Mouse (Mus musculus): Measurements from ENCODE around the gene Agpat2. TPM values are rescaled to one million over a fixed set of nuclear protein-coding genes. Genes with fewer than 3 reads are reported as not detected.

Agpat2 gene
- total and polyA plus RNA-seq, 3 experiments = 4.6 to 6.0 (median 4.7) TPM

- DNase-seq (ENCODE audit: low spot score) (no peak), ATAC-seq (ENCODE audit: extremely low read depth, insufficient number of reproducible peaks, low FRiP score, poor library complexity, severe bottlenecking) (no peak)
- Histone ChIP-seq H3K27me3 (ENCODE audit: insufficient read depth, low read length) (peaks cover 47% of the 10 kb centered on the region), H3K36me3 (replicated peaks) (no peaks in the 10 kb centered on the region), H3K4me3 (ENCODE audit: low read depth, low read length) (no peak overlapping the region), H3K4me1 (ENCODE audit: insufficient read depth, low read depth, low read length) (no peaks in the 10 kb centered on the region), H3K9me3 (replicated peaks) (no peaks in the 10 kb centered on the region)
- no peak for TF ChIP-seq GATA2 (IDR thresholded peaks at IDR 0.05; ENCODE audit: borderline replicate concordance, low read depth, low read length)
- TF ChIP-seq POLR2AphosphoS5 (IDR thresholded peaks at IDR 0.05; ENCODE audit: insufficient replicate concordance, low read depth, low read length) = no peak
- TF ChIP-seq TAL1 (conservative IDR thresholded peaks at IDR 0.05; ENCODE audit: low read depth, low read length) = no peak
- no peak for TF ChIP-seq GATA1 (IDR thresholded peaks at IDR 0.05; ENCODE audit: borderline replicate concordance, low read length)
- no peak for TF ChIP-seq CTCF (IDR thresholded peaks at IDR 0.05; ENCODE audit: low read depth, low read length)
These were observed 61.1 kb downstream of the Agpat2 start for GRCm38 (mm10) chr2:26543155-26543554.

Other genes starting within 250 kb of the Agpat2 start
- gene Card9, start 243.5 kb downstream of the Agpat2 start, total RNA-seq (2014; fragmentation: Nextera tagmentation) = not detected in 2 replicates
- gene Card9, start 243.5 kb downstream of the Agpat2 start, total RNA-seq (2017) = 0.12 and 0.16 TPM in 2 replicates
- 0.35 and 0.38 TPM in 2 replicates for gene Card9, start 243.5 kb downstream of the Agpat2 start, polyA plus RNA-seq (2012)
- 18.7 and 25.4 TPM in 2 replicates for gene Snapc4, start 223.8 kb downstream of the Agpat2 start, total RNA-seq (2014; fragmentation: Nextera tagmentation)
- 42.2 and 46.0 TPM in 2 replicates for gene Snapc4, start 223.8 kb downstream of the Agpat2 start, total RNA-seq (2017)
- gene Snapc4, start 223.8 kb downstream of the Agpat2 start, polyA plus RNA-seq (2012) = 64.0 and 67.9 TPM in 2 replicates
- gene Entr1, start 215.1 kb downstream of the Agpat2 start, total RNA-seq (2014; fragmentation: Nextera tagmentation) = 56.5 and 69.8 TPM in 2 replicates
- 58.2 and 63.7 TPM in 2 replicates for gene Entr1, start 215.1 kb downstream of the Agpat2 start, total RNA-seq (2017)
- 68.2 and 71.5 TPM in 2 replicates for gene Entr1, start 215.1 kb downstream of the Agpat2 start, polyA plus RNA-seq (2012)
- gene Pmpca, start 215.1 kb downstream of the Agpat2 start, total RNA-seq (2014; fragmentation: Nextera tagmentation) = 56.9 and 76.5 TPM in 2 replicates
- gene Pmpca, start 215.1 kb downstream of the Agpat2 start, total RNA-seq (2017) = 78.8 and 94.3 TPM in 2 replicates
- 542 and 594 TPM in 2 replicates for gene Pmpca, start 215.1 kb downstream of the Agpat2 start, polyA plus RNA-seq (2012)
- 19.7 and 23.0 TPM in 2 replicates for gene Inpp5e, start 195.2 kb downstream of the Agpat2 start, total RNA-seq (2014; fragmentation: Nextera tagmentation)
- gene Inpp5e, start 195.2 kb downstream of the Agpat2 start, total RNA-seq (2017) = 7.6 and 8.2 TPM in 2 replicates
- 16.0 and 16.2 TPM in 2 replicates for gene Inpp5e, start 195.2 kb downstream of the Agpat2 start, polyA plus RNA-seq (2012)
- gene Sec16a, start 159.2 kb downstream of the Agpat2 start, total RNA-seq (2014; fragmentation: Nextera tagmentation) = 74.0 and 83.5 TPM in 2 replicates
- 31.9 and 34.4 TPM in 2 replicates for gene Sec16a, start 159.2 kb downstream of the Agpat2 start, total RNA-seq (2017)
- gene Sec16a, start 159.2 kb downstream of the Agpat2 start, polyA plus RNA-seq (2012) = 24.8 and 37.8 TPM in 2 replicates
- not detected in 2 replicates for gene Notch1, start 87.8 kb downstream of the Agpat2 start, total RNA-seq (2014; fragmentation: Nextera tagmentation)
- gene Notch1, start 87.8 kb downstream of the Agpat2 start, total RNA-seq (2017) = 0.06 and 0.71 TPM in 2 replicates
- gene Notch1, start 87.8 kb downstream of the Agpat2 start, polyA plus RNA-seq (2012) = 0.02 and 0.06 TPM in 2 replicates
- 29.6 and 31.9 TPM in 2 replicates for gene Egfl7, start 24.4 kb downstream of the Agpat2 start, total RNA-seq (2014; fragmentation: Nextera tagmentation)
- 160 and 228 TPM in 2 replicates for gene Egfl7, start 24.4 kb downstream of the Agpat2 start, total RNA-seq (2017)
- gene Egfl7, start 24.4 kb downstream of the Agpat2 start, polyA plus RNA-seq (2012) = 131 and 136 TPM in 2 replicates
- gene Gm20532, start 17.8 kb downstream of the Agpat2 start, total RNA-seq (2014; fragmentation: Nextera tagmentation) = not detected in 2 replicates
- gene Gm20532, start 17.8 kb downstream of the Agpat2 start, total RNA-seq (2017) = not detected in 2 replicates
- gene Gm20532, start 17.8 kb downstream of the Agpat2 start, polyA plus RNA-seq (2012) = not detected in 2 replicates
- not detected in 2 replicates for gene Fam69b, start 24.0 kb upstream of the Agpat2 start, total RNA-seq (2014; fragmentation: Nextera tagmentation)
- 0.22 TPM in 1 of 2 replicates, not detected in the other for gene Fam69b, start 24.0 kb upstream of the Agpat2 start, total RNA-seq (2017)
- gene Fam69b, start 24.0 kb upstream of the Agpat2 start, polyA plus RNA-seq (2012) = not detected in 2 replicates
- gene Lcn4, start 66.9 kb upstream of the Agpat2 start, total RNA-seq (2014; fragmentation: Nextera tagmentation) = not detected in 2 replicates
- gene Lcn4, start 66.9 kb upstream of the Agpat2 start, total RNA-seq (2017) = not detected in 2 replicates
- gene Lcn4, start 66.9 kb upstream of the Agpat2 start, polyA plus RNA-seq (2012) = not detected in 2 replicates